Mouse (Mus musculus) heart, postnatal 0 days (tissue): ENCODE results near the gene Crygn. TPM values are rescaled to one million over a fixed set of nuclear protein-coding genes. Genes with fewer than 3 reads are reported as not detected.

Experiments
- ATAC-seq: fragments of 200-750 bp; cut with Nextera tagmentation; 2 replicates; pipeline ENCODE4 v1.8.0; 2017; ENCODE audit warnings: low read depth, moderate number of reproducible peaks, moderate library complexity; ENCODE audit not compliant: insufficient read depth
- DNase-seq: peaks from one replicate; pipeline ENCODE4 v3.0.0-alpha.2; 2016; ENCODE audit warnings: low spot score
- H3K27ac ChIP-seq: fragments of 300-500 bp; sonication (generic); 2 replicates; pipeline ENCODE4 v1.5.1; 2014; ENCODE audit warnings: low read depth, mild to moderate bottlenecking
- H3K27me3 ChIP-seq: fragments of 300-500 bp; sonication (generic); 2 replicates; pipeline ENCODE4 v1.6.1; 2014; ENCODE audit warnings: low read length, mixed read lengths; ENCODE audit not compliant: control insufficient read depth, insufficient read depth
- H3K36me3 ChIP-seq: fragments of 300-500 bp; sonication (generic); replicated peaks from 2 replicates; pipeline ENCODE4 v1.6.1; 2014; ENCODE audit warnings: low read length, mixed read lengths; ENCODE audit not compliant: control insufficient read depth, insufficient read depth
- H3K4me1 ChIP-seq: fragments of 300-500 bp; sonication (generic); 2 replicates; pipeline ENCODE4 v1.6.1; 2014; ENCODE audit warnings: antibody characterized with exemption; ENCODE audit not compliant: control insufficient read depth, insufficient read depth
- H3K4me2 ChIP-seq: fragments of 300-500 bp; sonication (generic); 2 replicates; pipeline ENCODE4 v1.6.1; 2014; ENCODE audit warnings: low read depth, mild to moderate bottlenecking, low read length, moderate library complexity
- H3K4me3 ChIP-seq: fragments of 300-500 bp; sonication (generic); 2 replicates; pipeline ENCODE4 v1.5.1; 2014; ENCODE audit warnings: low read depth, low read length
- H3K9ac ChIP-seq: fragments of 300-500 bp; sonication (generic); replicated peaks from 2 replicates; pipeline ENCODE4 v1.6.1; 2014; ENCODE audit warnings: low read depth, low read length, mixed read lengths
- H3K9me3 ChIP-seq: fragments of 300-500 bp; sonication (generic); replicated peaks from 2 replicates; pipeline ENCODE4 v1.6.1; 2016; ENCODE audit warnings: low read length; ENCODE audit not compliant: control insufficient read depth
- CTCF ChIP-seq: IDR thresholded peaks from 2 replicates; pipeline ENCODE4 v1.5.1; 2016; ENCODE audit warnings: antibody characterized with exemption, control low read depth, low read depth
- EP300 ChIP-seq: IDR thresholded peaks from 2 replicates; pipeline ENCODE4 v1.6.1; 2016; ENCODE audit warnings: antibody characterized with exemption, low read depth
- WGBS: fragments of 180-500 bp; shearing (Covaris S2); extraction: QIAGEN DNeasy Blood & Tissue Kit; methylation state at CpG from one replicate; pipeline ENCODE4 v1.1.7; 2014; 5-methylcytosine and 5-hydroxymethylcytosine counted together
- polyA plus RNA-seq: library from polyadenylated mRNA; unstranded; fragments of >200 nt; fragmentation: Nextera tagmentation; extraction: Ambion mirVana; gene quantifications from 2 replicates; pipeline ENCODE4 v1.2.1, GENCODE M21; 2015
- total RNA-seq: library from RNA; depleted of rRNA; stranded (reverse); fragments of >200 nt; gene quantifications from 2 replicates; pipeline ENCODE4 v1.2.3, GENCODE M21; 2014; ENCODE audit warnings: low replicate concordance; rRNA removed

The Crygn gene
- not detected in 2 replicates for total RNA-seq
- 3.5 and 3.9 TPM in 2 replicates for polyA plus RNA-seq

DNA sequence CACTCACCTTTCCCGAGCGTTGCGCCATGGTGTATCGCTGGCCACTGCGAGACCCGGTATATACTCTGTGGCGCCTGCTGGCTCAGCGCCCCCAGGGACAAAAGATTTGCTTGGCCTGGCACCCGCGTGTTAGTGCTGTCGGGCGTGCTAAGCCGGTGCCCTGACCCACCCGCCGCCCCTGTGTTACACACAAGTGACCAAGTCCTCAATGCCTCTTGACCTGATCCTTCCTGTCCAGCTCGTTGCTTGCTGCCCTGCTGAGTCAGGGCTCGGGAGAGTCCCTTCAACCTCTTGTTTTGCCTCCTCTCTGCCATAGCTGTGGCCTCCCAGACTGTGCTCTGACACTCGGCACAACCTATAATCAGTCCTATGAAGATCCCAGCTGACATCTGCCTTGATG is at the start of gene Crygn:
Gene Crygn (minus strand): TSS at position 193 of the 400 bp plus-strand sequence.
- H3K4me1 ChIP-seq, result no peaks in the 10 kb centered on the region
- H3K4me2 ChIP-seq, result no peak within 1 kb of the TSS
- H3K4me3 ChIP-seq, result no peak within 1 kb of the TSS
- TF ChIP-seq EP300, result no peak
- TF ChIP-seq CTCF, result no peak
- no peaks in the 10 kb centered on the region for H3K36me3 ChIP-seq
- 47% methylated on average over 18 of the region's 18 CpGs for WGBS
- no peaks in the 10 kb centered on the region for H3K9me3 ChIP-seq
- no peak within 1 kb of the TSS for H3K9ac ChIP-seq
- H3K27ac ChIP-seq, result no peak within 1 kb of the TSS
- no peak for DNase-seq
- no peaks in the 10 kb centered on the region for H3K27me3 ChIP-seq
- no peak for ATAC-seq

DNA sequence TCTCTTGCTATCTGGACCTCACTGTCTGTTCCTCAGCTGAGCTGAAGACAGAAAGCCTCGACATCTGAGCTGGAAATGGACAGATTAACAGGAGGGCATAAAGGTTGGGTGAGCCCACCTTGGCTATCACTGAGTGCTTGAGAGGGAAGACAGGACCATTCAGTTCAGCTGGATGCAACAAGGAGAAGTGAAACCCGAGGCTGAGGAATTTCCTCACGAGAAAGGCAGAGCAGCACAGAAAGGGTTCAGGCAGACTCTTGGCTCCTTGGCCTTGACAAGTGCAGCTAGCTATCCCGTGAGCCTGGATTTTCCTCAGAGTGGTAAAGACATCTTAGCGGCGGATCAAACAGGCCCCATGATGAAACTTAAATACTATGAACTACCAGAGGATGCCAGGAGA is 47.4 kb upstream of the Crygn start:
- Histone ChIP-seq H3K9ac (no peak overlapping the region), H3K4me2 (no peak overlapping the region), H3K4me3 (no peak overlapping the region), H3K4me1 (no peaks in the 10 kb centered on the region), H3K9me3 (no peaks in the 10 kb centered on the region), H3K27me3 (no peaks in the 10 kb centered on the region), H3K36me3 (peaks cover 76% of the 10 kb centered on the region), H3K27ac (no peak overlapping the region)
- TF ChIP-seq CTCF (no peak), EP300 (no peak)
- DNase-seq, result no peak
- no peak for ATAC-seq
- WGBS, result 78% methylated on average over 6 of the region's 6 CpGs

DNA sequence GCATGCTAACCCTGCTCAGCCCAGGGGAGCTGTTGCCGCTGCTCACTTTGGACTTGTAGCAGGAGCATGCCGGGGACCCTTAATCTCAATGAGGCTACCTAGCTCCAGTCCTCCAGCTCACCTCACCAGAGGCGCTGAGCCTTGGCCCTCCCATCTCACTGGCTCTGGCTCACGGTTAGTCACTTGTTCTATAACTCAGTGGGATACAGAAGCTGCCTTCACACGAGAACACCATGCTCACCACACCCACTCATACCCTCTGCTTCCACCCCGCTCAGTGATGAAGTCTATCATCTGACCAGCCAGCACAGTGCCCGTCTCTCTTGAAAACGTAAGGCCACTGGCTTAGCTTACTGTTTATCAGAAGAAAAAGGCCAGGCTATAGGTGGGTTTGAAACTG is 46.9 kb upstream of the Crygn start:
- Histone ChIP-seq H3K4me2 (no peak overlapping the region), H3K9me3 (no peaks in the 10 kb centered on the region), H3K36me3 (peaks cover 75% of the 10 kb centered on the region), H3K27me3 (no peaks in the 10 kb centered on the region), H3K4me3 (no peak overlapping the region), H3K27ac (no peak overlapping the region), H3K4me1 (no peaks in the 10 kb centered on the region), H3K9ac (no peak overlapping the region)
- TF ChIP-seq CTCF, result no peak
- no peak for TF ChIP-seq EP300
- no peak for ATAC-seq
- DNase-seq, result no peak
- 83% methylated on average over 8 of the region's 8 CpGs for WGBS

DNA sequence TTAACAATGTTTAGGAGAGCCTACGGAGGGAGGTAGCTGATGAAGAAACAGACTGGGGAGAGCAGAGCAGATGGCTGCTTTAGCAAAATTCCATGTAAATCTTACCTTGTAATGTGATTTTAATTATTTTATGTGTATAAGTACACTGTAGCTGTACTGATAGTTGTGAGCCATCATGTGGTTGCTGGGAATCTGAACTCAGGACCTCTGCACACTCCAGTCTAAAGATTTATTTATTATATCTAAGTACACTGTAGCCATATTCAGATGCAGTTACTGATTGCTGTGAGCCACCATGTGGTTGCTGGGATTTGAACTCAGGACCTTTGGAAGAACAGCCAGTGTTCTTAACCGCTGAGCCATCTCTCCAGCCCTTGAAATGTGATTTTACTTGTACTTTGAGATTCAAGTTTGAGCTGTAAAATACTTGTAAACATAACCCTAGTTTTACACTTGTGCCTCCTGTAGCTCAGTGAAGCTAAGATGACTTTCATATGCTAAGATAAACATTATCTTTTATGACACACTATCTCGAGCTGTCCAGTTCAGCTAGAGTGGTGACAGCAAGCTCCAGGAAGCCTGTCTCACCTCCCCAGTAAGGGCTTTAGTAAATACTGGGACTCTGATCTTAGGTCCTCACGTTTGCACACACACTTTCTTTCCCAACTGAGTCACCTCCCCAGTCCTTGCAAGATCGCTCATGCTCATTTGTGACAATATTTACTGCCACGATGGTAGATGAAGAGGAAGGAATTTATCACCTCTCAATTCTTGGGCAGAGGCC is 44.2 kb upstream of the Crygn start:
- H3K27ac ChIP-seq, result no peak overlapping the region
- WGBS, result 34% methylated on average over 6 of the region's 6 CpGs
- no peak overlapping the region for H3K9ac ChIP-seq
- H3K4me3 ChIP-seq, result no peak overlapping the region
- no peaks in the 10 kb centered on the region for H3K9me3 ChIP-seq
- TF ChIP-seq CTCF (no peak), EP300 (no peak)
- H3K36me3 ChIP-seq, result peaks cover 52% of the 10 kb centered on the region
- ATAC-seq (no peak), DNase-seq (no peak)
- H3K4me2 ChIP-seq, result no peak overlapping the region
- H3K27me3 ChIP-seq, result no peaks in the 10 kb centered on the region
- H3K4me1 ChIP-seq, result no peaks in the 10 kb centered on the region

DNA sequence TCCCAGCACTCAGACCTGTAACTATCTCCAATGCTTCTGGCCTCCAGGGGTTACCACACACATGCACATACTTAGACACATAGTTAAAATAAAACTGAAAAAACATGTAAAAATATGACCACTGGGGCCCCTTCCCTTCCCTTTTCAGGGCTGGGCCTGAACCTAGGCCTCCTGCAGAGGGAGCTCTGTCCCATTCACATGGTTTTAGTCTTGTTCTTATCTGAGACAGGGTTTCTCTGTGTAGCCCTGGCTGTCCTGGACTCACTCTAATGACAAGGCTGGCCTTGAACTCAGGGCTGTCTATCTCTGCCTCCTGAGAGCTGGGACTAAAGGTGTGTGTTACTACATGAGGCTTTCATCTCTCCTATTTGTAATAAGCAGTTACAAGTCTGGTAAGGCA is 42.6 kb upstream of the Crygn start:
- no peak overlapping the region for H3K4me3 ChIP-seq
- TF ChIP-seq EP300 (no peak), CTCF (peak; percentile 39)
- no peak overlapping the region for H3K9ac ChIP-seq
- H3K36me3 ChIP-seq, result peaks cover 36% of the 10 kb centered on the region
- H3K4me2 ChIP-seq, result no peak overlapping the region
- H3K9me3 ChIP-seq, result no peaks in the 10 kb centered on the region
- no peaks in the 10 kb centered on the region for H3K4me1 ChIP-seq
- no peak for DNase-seq
- H3K27ac ChIP-seq, result no peak overlapping the region
- no peaks in the 10 kb centered on the region for H3K27me3 ChIP-seq
- 0 out of 2 replicates have a peak, but pooled peaks have one; percentile 5 for ATAC-seq

GRCm38 (mm10) chr5:24798639-24799038 is 40.8 kb upstream of the Crygn start:
- no peaks in the 10 kb centered on the region for H3K27me3 ChIP-seq
- peaks cover 19% of the 10 kb centered on the region for H3K36me3 ChIP-seq
- no peak overlapping the region for H3K27ac ChIP-seq
- no peak overlapping the region for H3K9ac ChIP-seq
- TF ChIP-seq CTCF (no peak), EP300 (no peak)
- no peaks in the 10 kb centered on the region for H3K4me1 ChIP-seq
- no peak overlapping the region for H3K4me2 ChIP-seq
- WGBS, result 16% methylated on average over 10 of the region's 10 CpGs
- DNase-seq (peak; percentile 18), ATAC-seq (peak; percentile 58)
- H3K9me3 ChIP-seq, result no peaks in the 10 kb centered on the region
- no peak overlapping the region for H3K4me3 ChIP-seq
